Mouse (Mus musculus): ENCODE results near the gene Trpm5. TPM values are rescaled to one million over a fixed set of nuclear protein-coding genes. Genes with fewer than 3 reads are reported as not detected.
A peak's percentile ranks its signal among the peaks of the same experiment; 100 is the strongest.

Trpm5 gene
- 0.43 and 0.91 TPM in 2 replicates for polyA plus RNA-seq (2015; fragmentation: Nextera tagmentation; extraction: Ambion mirVana)

- no peaks in the 10 kb centered on the region for H3K4me1 ChIP-seq (replicated peaks)
- H3K9ac ChIP-seq: no peak within 1 kb of the TSS
- no peak within 1 kb of the TSS for H3K4me3 ChIP-seq (replicated peaks)
- H3K27me3 ChIP-seq: peaks cover 25% of the 10 kb centered on the region
- no peak for ATAC-seq (ENCODE audit: insufficient read depth)
- H3K27ac ChIP-seq (replicated peaks): no peak within 1 kb of the TSS
- H3K4me2 ChIP-seq: no peak within 1 kb of the TSS
- H3K9me3 ChIP-seq (replicated peaks): no peaks in the 10 kb centered on the region
- no peaks in the 10 kb centered on the region for H3K36me3 ChIP-seq (replicated peaks)
- 39% methylated on average over 10 of the region's 10 CpGs for WGBS (ENCODE audit: insufficient replicate concordance)
Observed at GRCm38 (mm10) chr7:143094592-143095553, at the start of gene Trpm5. TSS of gene Trpm5 (minus strand) at chr7:143094642.

- ATAC-seq (ENCODE audit: insufficient read depth): no peak
- Histone ChIP-seq H3K9ac (no peak overlapping the region), H3K9me3 (replicated peaks) (no peaks in the 10 kb centered on the region), H3K27me3 (no peaks in the 10 kb centered on the region; the same call in 1 of the 2 replicates), H3K4me1 (replicated peaks) (no peaks in the 10 kb centered on the region), H3K36me3 (replicated peaks) (no peaks in the 10 kb centered on the region), H3K4me2 (no peak overlapping the region), H3K27ac (replicated peaks) (no peak overlapping the region), H3K4me3 (replicated peaks) (no peak overlapping the region)
- WGBS (ENCODE audit: insufficient replicate concordance): 61% methylated on average over 2 of the region's 2 CpGs
Observed at GRCm38 (mm10) chr7:143142680-143143079, 48.2 kb upstream of the Trpm5 start.

GRCm38 (mm10) chr7:143139932-143140331 is 45.5 kb upstream of the Trpm5 start:
- Histone ChIP-seq H3K36me3 (replicated peaks) (no peaks in the 10 kb centered on the region), H3K9me3 (replicated peaks) (no peaks in the 10 kb centered on the region), H3K27me3 (no peaks in the 10 kb centered on the region), H3K4me3 (replicated peaks) (no peak overlapping the region), H3K9ac (no peak overlapping the region), H3K4me1 (replicated peaks) (no peaks in the 10 kb centered on the region), H3K27ac (replicated peaks) (no peak overlapping the region), H3K4me2 (no peak overlapping the region)
- ATAC-seq (ENCODE audit: insufficient read depth): no peak
- 28% methylated on average over 4 of the region's 4 CpGs for WGBS (ENCODE audit: insufficient replicate concordance)

GRCm38 (mm10) chr7:143138789-143139188 is 44.3 kb upstream of the Trpm5 start:
- Histone ChIP-seq H3K36me3 (replicated peaks) (no peaks in the 10 kb centered on the region), H3K27me3 (no peaks in the 10 kb centered on the region), H3K9me3 (replicated peaks) (no peaks in the 10 kb centered on the region), H3K4me2 (no peak overlapping the region), H3K9ac (no peak overlapping the region), H3K4me1 (replicated peaks) (no peaks in the 10 kb centered on the region), H3K4me3 (replicated peaks) (no peak overlapping the region), H3K27ac (replicated peaks) (no peak overlapping the region)
- no peak for ATAC-seq (ENCODE audit: insufficient read depth)
- WGBS (ENCODE audit: insufficient replicate concordance): 23% methylated on average over 1 of the region's 1 CpGs

- H3K27me3 ChIP-seq: no peaks in the 10 kb centered on the region
- H3K4me3 ChIP-seq (replicated peaks): no peak overlapping the region
- ATAC-seq (ENCODE audit: insufficient read depth): peak; percentile 20; the same call in 1 of the 2 replicates
- H3K9me3 ChIP-seq (replicated peaks): no peaks in the 10 kb centered on the region
- no peaks in the 10 kb centered on the region for H3K36me3 ChIP-seq (replicated peaks)
- no peaks in the 10 kb centered on the region for H3K4me1 ChIP-seq (replicated peaks)
- H3K4me2 ChIP-seq: no peak overlapping the region
- no peak overlapping the region for H3K27ac ChIP-seq (replicated peaks)
- H3K9ac ChIP-seq: no peak overlapping the region
- WGBS (ENCODE audit: insufficient replicate concordance): 34% methylated on average over 5 of the region's 5 CpGs
Observed at GRCm38 (mm10) chr7:143136561-143136960, 42.1 kb upstream of the Trpm5 start.

GRCm38 (mm10) chr7:143136125-143136524 is 41.7 kb upstream of the Trpm5 start:
- Histone ChIP-seq H3K9ac (no peak overlapping the region), H3K4me3 (replicated peaks) (no peak overlapping the region), H3K4me1 (replicated peaks) (no peaks in the 10 kb centered on the region), H3K9me3 (replicated peaks) (no peaks in the 10 kb centered on the region), H3K36me3 (replicated peaks) (no peaks in the 10 kb centered on the region), H3K27me3 (no peaks in the 10 kb centered on the region), H3K4me2 (no peak overlapping the region), H3K27ac (replicated peaks) (no peak overlapping the region)
- ATAC-seq (ENCODE audit: insufficient read depth): no peak
- 44% methylated on average over 2 of the region's 2 CpGs for WGBS (ENCODE audit: insufficient replicate concordance)

- no peaks in the 10 kb centered on the region for H3K4me1 ChIP-seq (replicated peaks)
- no peak overlapping the region for H3K4me3 ChIP-seq (replicated peaks)
- H3K4me2 ChIP-seq: no peak overlapping the region
- H3K9ac ChIP-seq: no peak overlapping the region
- no peaks in the 10 kb centered on the region for H3K9me3 ChIP-seq (replicated peaks)
- H3K27ac ChIP-seq (replicated peaks): no peak overlapping the region
- H3K27me3 ChIP-seq: no peaks in the 10 kb centered on the region
- H3K36me3 ChIP-seq (replicated peaks): no peaks in the 10 kb centered on the region
- no peak for ATAC-seq (ENCODE audit: insufficient read depth)
- 57% methylated on average over 5 of the region's 5 CpGs for whole genome bisulfite sequencing (ENCODE audit: insufficient replicate concordance)
Observed at GRCm38 (mm10) chr7:143132815-143133214, 38.4 kb upstream of the Trpm5 start.

GRCm38 (mm10) chr7:143124902-143125301 is 30.5 kb upstream of the Trpm5 start:
- Histone ChIP-seq H3K4me1 (replicated peaks) (no peaks in the 10 kb centered on the region; the same call in 1 of the 2 replicates), H3K4me3 (replicated peaks) (no peak overlapping the region), H3K9me3 (replicated peaks) (no peaks in the 10 kb centered on the region), H3K27me3 (no peaks in the 10 kb centered on the region), H3K36me3 (replicated peaks) (no peaks in the 10 kb centered on the region), H3K4me2 (no peak overlapping the region), H3K27ac (replicated peaks) (no peak overlapping the region), H3K9ac (no peak overlapping the region)
- ATAC-seq (ENCODE audit: insufficient read depth): no peak
- WGBS (ENCODE audit: insufficient replicate concordance): 49% methylated on average over 3 of the region's 3 CpGs

- no peaks in the 10 kb centered on the region; the same call in 1 of the 2 replicates for H3K4me1 ChIP-seq (replicated peaks)
- H3K36me3 ChIP-seq (replicated peaks): no peaks in the 10 kb centered on the region
- 29% methylated on average over 6 of the region's 6 CpGs for WGBS (ENCODE audit: insufficient replicate concordance)
- H3K9me3 ChIP-seq (replicated peaks): no peaks in the 10 kb centered on the region
- no peaks in the 10 kb centered on the region for H3K27me3 ChIP-seq
- no peak overlapping the region for H3K9ac ChIP-seq
- H3K27ac ChIP-seq (replicated peaks): no peak overlapping the region
- no peak overlapping the region for H3K4me3 ChIP-seq (replicated peaks)
- no peak overlapping the region for H3K4me2 ChIP-seq
- ATAC-seq (ENCODE audit: insufficient read depth): no peak
Observed at GRCm38 (mm10) chr7:143123876-143124669, 29.6 kb upstream of the Trpm5 start.

- no peaks in the 10 kb centered on the region for H3K27me3 ChIP-seq
- H3K9me3 ChIP-seq (replicated peaks): no peaks in the 10 kb centered on the region
- H3K4me2 ChIP-seq: no peak overlapping the region
- H3K36me3 ChIP-seq (replicated peaks): no peaks in the 10 kb centered on the region
- no peak overlapping the region for H3K4me3 ChIP-seq (replicated peaks)
- no peak overlapping the region for H3K9ac ChIP-seq
- H3K4me1 ChIP-seq (replicated peaks): no peaks in the 10 kb centered on the region; the same call in 1 of the 2 replicates
- no peak overlapping the region for H3K27ac ChIP-seq (replicated peaks)
- no peak for ATAC-seq (ENCODE audit: insufficient read depth)
- 35% methylated on average over 5 of the region's 5 CpGs for WGBS (ENCODE audit: insufficient replicate concordance)
Observed at GRCm38 (mm10) chr7:143122191-143122590, 27.7 kb upstream of the Trpm5 start.

- no peak overlapping the region for H3K4me3 ChIP-seq (replicated peaks)
- no peaks in the 10 kb centered on the region for H3K36me3 ChIP-seq (replicated peaks)
- no peak for ATAC-seq (ENCODE audit: insufficient read depth)
- H3K9ac ChIP-seq: no peak overlapping the region
- no peak overlapping the region for H3K4me2 ChIP-seq
- 39% methylated on average over 3 of the region's 3 CpGs for WGBS (ENCODE audit: insufficient replicate concordance)
- no peaks in the 10 kb centered on the region for H3K27me3 ChIP-seq
- no peak overlapping the region for H3K27ac ChIP-seq (replicated peaks)
- no peaks in the 10 kb centered on the region for H3K9me3 ChIP-seq (replicated peaks)
- H3K4me1 ChIP-seq (replicated peaks): no peaks in the 10 kb centered on the region; the same call in 1 of the 2 replicates
Observed at GRCm38 (mm10) chr7:143119826-143120225, 25.4 kb upstream of the Trpm5 start.
